Mouse (Mus musculus) embryo, embryonic 11.5 days (tissue): ENCODE data around the gene Ndufs6.

Experiments
- DNase-seq: peaks from one replicate; pipeline ENCODE4 v3.0.0-alpha.2; 2012; ENCODE audit warnings: low read depth, low spot score

Ndufs6 gene

DNA sequence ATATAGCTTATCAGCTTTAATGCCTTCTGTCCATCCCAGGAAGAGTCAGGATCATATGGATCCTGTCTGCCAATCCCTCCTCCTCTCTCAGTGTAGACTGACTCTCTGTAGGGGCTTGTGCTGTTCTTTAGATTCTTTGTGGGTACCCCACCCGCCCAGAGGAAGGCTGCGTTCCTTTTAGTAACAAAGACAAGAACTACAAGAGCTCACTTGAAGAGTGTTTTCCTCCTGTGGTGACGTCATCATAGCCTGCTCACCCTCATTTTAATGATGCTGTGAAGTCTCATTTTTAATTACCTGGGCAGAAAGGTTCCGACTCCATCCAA lies 22.3 kb downstream of the Ndufs6 start:
- DNase-seq, result no peak

DNA sequence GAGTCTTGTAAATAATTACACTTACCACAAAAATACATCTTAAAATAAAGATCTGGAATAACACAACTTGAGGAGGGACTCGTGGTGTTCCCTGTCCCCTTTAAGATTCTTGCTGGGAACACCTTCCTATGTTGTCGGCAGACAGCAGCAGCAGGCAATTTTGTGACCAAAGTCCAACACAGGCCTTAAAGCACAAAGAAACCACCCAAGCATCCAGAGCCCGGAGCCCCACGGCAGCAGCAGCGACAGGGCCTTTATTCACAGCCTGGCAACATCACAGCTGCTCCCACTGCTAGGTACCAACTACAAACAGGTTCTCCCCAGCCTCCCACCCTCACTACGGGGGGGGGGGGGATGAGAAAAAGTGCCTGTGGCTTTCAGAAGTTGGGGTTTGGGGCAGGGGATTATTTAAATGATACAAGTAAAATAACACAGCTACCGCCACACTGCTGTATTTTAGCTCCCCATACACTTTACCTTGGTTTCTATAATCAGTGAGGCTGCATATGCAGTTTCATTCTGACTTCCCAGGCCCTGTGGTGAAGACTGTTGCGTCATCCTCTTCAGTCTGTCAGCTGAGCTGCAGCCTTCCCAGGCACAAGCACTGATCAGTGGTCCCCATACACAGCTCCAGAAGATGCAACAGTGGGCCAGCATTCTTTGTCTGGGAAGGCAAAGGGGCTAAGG lies 22.8 kb downstream of the Ndufs6 start:
- no peak for DNase-seq

DNA sequence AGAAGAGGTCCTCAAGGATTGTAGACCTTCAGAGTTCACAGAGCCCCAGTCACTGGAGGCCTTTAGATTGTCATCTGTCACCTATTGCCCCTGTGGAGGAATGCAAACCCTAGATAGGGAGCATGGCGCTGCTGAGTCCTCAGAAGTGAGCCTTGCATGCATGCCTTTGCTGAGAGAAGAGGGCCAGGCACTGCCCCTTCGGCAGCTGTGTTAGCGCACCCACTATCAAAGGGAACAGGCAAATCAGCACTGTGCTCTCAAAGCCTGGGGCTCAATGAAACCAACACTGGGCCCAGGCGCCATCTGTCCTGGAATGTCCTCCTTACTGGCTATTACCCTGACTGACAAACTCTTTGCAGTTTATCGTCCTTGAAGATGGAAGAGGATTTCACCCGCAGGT lies 23.6 kb downstream of the Ndufs6 start:
- DNase-seq, result no peak

DNA sequence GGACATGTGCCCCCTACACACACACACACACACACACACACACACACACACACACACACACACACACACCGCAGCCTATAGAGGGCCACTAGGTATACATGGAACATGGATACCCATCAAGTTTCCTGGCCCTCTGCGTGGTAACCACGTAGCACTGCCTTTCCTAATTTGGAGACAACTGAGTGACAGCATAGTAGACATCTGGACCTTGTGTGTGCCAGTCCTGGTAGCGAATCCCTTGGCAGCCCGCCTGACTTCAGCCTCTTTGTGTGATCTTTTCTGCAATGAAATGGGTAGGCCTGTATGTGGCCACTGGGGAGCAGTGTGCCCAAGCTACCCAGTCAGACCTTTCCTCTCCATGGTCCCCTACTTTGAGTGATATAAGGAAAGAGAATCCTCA lies 29.0 kb downstream of the Ndufs6 start:
- no peak for DNase-seq

DNA sequence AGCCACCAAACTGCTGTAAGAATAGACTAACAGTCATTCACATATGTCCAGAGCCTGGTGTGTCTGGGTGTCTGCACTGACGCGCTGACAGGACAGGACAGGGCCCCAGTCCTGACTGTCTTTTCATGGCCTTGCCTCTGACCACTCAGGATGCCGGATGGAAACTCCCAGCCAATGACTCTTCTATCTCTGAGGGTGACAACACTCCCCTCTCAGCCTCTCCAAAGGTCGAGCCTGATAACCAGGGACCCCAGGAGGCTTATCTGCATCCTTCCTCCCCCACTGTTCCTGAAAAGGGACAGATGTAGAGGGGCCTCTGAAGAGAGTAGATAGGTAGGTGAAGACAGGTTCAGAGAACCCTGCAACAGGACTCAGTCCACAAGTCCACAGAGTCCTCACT lies 29.6 kb downstream of the Ndufs6 start:
- no peak for DNase-seq

DNA sequence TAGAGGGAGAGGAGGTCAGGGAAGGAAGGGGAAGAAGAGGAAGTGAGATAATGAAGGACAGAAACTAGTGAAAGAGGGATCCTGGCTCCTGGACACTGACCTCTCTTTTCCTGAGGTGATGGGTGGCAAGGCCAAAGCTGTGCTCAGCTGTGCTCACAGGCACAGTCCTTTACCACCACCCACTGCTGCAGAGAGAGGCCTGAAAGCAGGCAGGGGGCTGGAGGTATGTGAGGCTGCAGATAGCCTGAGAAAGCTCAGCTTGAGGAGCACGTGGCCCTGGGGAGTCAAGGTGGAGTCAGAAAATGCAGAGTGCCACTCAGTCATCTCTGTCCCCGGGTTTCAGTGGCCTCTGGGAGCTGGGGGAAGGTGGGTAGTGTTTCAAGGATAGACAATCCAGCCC lies 37.2 kb downstream of the Ndufs6 start:
- DNase-seq, result no peak

DNA sequence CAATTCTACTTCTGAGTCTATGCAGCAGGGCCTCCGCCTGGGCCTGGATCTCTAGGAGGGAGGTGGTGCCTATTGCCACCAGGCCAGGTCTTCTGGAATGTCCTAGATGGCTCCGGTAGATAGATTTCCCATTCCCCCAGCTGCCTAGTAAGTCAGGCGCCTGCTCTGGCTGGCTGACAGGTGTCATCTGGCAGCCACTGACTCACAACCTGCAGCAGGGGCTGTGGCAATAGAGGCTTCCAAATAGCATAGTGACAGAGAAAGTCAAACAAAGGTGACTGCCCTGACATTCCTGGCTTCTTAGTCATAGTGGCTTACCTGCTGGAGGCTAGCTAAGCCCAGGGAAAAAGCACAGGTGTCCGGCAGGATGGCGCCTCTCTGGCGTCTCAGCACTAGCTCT lies 38.1 kb downstream of the Ndufs6 start:
- no peak for DNase-seq

DNA sequence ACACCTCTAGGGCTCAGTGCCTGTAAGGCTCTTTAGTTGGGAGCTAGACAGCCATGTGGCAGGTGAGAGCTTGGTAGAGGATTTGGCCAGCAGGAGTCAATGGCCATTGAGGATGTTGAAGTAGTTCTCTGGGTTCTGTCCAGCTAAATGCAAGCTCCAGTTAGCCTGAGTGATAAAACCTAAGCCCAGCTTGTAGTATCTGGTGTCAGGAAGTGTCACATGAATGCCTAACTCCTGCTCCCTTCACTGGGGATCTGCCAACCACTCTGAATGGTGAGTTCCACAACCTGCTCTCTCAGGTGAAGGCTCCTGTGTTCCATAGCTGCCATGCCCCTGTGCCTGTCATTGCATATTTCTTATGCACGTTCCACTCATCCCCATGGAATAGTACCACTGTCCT lies 44.8 kb downstream of the Ndufs6 start:
- no peak for DNase-seq

DNA sequence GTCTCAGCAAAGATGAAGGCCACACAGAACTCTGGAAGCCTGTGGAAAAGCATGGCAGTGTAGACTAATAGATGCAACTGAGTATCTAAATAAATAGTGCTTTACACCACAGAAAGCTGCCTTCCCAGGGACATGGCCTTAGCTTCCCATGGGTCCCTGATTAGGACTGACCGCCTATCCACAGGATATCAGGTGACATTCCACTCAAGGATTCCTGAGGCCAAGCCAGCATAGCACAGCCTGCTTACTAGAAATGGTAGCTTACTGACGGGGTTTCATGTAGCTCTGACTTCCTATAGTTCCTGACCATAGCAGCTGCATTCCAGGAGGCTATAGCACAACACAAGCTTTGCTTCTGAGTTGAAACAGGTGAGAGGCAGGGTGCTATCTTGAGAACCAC lies 45.9 kb downstream of the Ndufs6 start:
- no peak for DNase-seq

DNA sequence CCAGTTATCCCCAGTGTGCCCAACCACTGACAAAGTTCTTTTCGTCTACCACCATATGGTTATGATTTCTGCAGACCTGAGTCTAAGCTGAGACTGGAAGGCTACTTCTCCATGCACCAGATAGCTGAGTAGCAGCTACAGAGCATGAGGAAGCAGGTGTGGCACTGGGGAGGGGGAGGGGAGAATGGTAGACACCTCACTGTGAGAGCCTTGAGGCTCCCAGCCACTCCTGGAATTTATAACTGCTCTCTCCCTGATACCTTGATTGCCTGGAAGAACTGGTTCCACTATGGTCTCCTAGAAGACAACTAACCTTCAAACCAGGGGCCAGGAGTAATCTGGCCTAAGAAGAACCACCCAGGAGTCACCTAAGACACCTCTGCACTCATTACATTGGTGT lies 49.1 kb downstream of the Ndufs6 start:
- DNase-seq, result no peak

DNA sequence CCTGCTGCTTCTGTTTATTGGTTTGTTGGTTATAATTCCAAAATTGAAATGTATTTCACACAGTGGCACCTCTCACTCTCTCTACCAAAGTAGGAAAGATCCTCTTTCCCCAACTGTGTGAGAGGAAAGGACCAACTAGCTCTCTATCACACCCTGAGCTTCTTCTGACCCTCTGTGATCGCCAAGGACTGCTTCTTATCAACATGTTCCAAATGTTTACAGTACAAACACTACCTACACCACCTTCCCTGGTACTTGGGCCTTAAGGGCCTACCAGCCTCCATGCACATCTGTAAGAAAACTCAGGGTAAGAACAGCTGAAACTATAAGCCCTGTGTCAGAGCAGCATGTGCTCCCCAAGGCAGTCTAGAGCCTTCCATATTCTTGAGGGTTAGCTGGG lies 50.5 kb downstream of the Ndufs6 start:
- DNase-seq, result no peak

DNA sequence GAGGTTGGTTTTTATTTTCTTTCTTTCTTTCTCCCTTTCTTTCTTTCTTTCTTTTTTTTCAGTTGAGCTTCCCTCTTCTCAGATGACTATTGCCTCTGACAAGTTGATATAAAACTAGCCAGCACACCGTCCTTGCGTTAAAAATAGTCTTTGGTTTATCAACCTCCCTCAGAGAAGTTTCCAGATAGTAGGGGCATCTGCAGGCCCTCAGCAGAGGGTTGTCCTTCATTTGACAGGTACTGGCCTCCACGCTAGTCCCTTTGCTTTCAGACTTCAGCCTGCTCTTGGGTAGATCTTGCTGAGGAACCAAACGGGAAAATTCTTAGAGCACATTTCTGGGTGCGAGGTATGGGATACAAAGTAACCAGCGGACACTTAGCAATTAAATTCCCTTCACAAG lies 51.0 kb downstream of the Ndufs6 start:
- no peak for DNase-seq

DNA sequence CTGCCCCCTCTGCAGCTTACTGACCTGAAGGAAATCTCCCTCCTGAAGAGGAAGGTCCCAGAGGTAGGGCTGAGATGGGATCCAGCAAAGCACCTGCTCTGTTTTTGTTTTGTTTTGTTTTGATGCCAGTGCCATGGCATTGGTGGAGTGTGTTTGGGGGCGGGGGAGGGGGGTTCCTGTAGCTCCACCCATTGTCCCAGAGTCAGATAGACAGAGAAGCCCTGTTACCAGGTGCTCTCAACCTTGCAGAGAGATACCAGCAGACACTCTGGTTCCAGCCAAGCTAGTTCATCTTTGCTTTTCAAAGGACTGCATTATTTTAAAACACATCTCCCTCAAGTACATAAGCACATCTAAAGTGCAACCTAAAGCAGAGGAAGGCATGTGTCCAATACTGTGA lies 54.8 kb downstream of the Ndufs6 start:
- no peak for DNase-seq

DNA sequence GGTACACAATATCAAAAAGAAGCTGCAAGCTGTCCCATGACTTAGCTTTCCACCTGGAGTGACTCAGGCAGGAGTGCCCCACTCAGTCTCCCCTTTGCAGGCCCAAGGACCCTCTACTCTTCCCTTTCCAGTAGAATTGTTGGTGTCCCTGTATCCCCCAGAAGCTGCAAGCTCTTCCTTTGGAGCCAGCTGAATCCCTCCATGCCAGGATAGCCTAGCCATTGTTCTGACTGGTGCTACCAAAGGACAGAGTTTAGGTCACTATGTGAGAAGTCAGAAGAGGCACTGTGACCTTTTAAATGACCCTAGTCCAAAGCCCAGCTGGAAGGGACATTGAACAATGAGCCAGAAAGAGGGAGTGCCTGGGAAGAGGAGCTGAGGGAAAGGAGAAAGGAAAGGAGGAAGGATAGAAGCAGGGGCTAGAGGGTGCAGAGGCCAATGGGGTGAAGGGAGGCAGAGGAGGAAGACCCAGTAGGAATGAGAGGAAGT lies 55.5 kb downstream of the Ndufs6 start:
- DNase-seq, result no peak

DNA sequence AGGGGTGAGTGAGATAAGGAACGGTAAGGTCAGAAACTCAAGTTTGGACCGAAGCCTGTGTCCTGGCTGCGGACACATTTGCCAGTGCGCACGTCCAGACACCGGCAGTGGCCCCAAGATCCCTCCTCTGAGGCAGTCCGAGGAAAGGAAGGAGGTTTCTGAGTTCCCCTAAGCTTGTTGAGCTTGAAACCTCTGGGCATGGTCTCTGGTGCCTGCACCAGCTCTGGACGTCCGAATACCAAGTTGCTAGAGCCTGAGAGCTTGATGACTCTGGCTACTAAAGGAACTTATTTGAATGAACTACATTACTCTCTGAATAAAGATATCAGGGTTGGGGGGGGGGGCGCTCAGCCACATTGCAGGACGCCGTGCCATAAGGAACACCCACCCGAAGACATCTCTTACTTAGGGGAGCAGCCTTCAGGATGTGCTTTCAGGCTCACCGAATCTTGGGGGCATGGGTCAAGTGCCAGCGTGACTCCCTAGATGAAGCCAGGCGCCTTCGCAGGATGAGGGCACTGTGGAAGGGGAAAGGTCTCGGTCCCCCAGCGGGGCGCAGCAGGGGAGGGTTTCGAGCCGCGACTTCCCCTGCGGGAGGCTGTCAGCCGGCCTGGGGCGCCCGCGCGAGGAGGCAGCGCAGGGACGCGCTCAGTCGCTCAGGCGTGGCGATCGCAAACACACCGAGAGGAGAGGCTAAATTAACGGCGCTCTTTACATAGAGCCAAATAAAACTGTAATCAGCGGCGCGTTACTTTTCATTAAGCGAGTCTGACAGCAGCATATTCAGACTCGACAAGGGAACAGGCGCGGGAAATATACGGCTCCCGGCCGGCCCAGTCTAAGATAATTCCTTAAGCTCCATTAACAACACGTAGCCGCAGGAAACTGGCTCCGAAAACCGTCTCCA lies 56.8 kb downstream of the Ndufs6 start:
- no peak for DNase-seq

DNA sequence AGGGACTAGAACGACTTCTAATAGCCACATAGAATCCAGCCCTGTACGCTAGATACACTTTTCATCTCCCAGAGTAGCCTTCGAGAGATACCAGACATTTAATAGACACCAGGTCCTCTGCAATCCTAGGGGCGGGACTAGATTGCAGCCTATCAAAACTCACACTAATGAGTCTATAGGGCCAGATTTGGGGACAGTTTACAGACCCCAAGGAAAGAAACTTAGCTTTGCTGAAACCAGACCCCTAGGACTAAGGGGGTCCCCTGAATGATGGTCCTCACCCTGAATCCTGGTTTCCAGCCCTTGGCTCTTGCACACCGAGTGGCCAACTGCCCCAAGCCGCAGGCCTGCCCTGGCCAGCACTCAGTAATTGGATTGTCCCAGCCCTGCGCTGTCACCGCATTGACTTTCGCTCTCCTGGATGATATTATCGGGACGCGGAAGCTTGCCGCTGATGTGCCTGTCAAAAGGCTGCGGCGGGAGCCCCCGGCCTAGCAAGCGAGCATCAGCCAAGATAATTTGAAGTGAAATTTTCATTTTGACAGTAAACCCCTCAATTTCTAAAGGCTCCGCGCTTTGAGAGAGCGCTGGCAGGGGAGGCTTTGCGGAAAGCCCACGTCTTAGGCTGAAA lies 57.8 kb downstream of the Ndufs6 start:
- DNase-seq, result no peak

DNA sequence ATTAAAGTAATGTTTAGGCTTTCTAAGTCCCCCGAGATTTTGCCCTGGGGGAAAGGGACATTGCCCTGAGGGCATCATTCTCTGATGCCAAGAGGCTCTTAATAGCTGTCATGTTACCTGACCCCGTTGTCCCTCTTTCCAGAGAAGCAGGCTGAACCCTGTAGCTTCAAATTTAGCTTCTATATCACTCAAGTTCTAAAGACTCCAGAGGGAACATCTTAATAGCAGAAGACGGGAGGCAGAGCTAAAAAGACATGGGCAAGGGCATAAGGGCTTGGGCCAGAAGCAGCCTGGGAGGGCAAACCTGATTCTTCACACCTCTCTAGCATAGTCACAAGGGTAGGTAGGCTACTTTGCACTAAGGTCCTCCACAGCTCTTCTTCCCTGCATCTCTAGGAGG lies 58.5 kb downstream of the Ndufs6 start:
- DNase-seq, result no peak
